Mouse (Mus musculus) forebrain, embryonic 10.5 days (tissue): ENCODE results near the gene Nptxr. TPM values are rescaled to one million over a fixed set of nuclear protein-coding genes. Genes with fewer than 3 reads are reported as not detected.
A peak's percentile ranks its signal among the peaks of the same experiment; 100 is the strongest.

ENCODE experiments used
- DNase-seq: peaks from one replicate; pipeline ENCODE4 v3.0.0-alpha.2; 2017; ENCODE audit warnings: low spot score; ENCODE audit errors: extremely low spot score
- H3K27ac ChIP-seq: fragments of 300-500 bp; sonication (generic); 2 replicates; pipeline ENCODE4 v1.5.1; 2016; ENCODE audit warnings: mild to moderate bottlenecking
- H3K27me3 ChIP-seq: fragments of 300-500 bp; sonication (generic); 2 replicates; pipeline ENCODE4 v1.6.1; 2016; ENCODE audit warnings: mild to moderate bottlenecking; ENCODE audit not compliant: poor library complexity, severe bottlenecking
- H3K36me3 ChIP-seq: fragments of 300-500 bp; sonication (generic); replicated peaks from 2 replicates; pipeline ENCODE4 v1.6.1; 2016; ENCODE audit warnings: mild to moderate bottlenecking, moderate library complexity
- H3K4me1 ChIP-seq: fragments of 300-500 bp; sonication (generic); 2 replicates; pipeline ENCODE4 v1.6.1; 2016
- H3K4me3 ChIP-seq: fragments of 300-500 bp; sonication (generic); 2 replicates; pipeline ENCODE4 v1.5.1; 2016; ENCODE audit warnings: mild to moderate bottlenecking, moderate library complexity
- H3K9me3 ChIP-seq: fragments of 300-500 bp; sonication (generic); 2 replicates; pipeline ENCODE4 v1.6.1; 2016; ENCODE audit warnings: mild to moderate bottlenecking, moderate library complexity
- WGBS: fragments of 180-500 bp; shearing (Covaris S2); methylation state at CpG from one replicate; pipeline ENCODE4 v1.1.7; 2016; 5-methylcytosine and 5-hydroxymethylcytosine counted together
- polyA plus RNA-seq: library from polyadenylated mRNA; unstranded; fragments of >200 nt; fragmentation: Nextera tagmentation; extraction: Ambion mirVana; gene quantifications from 2 replicates; pipeline ENCODE4 v1.2.1, GENCODE M21; 2016

Nptxr gene
- 1.6 and 1.7 TPM in 2 replicates for polyA plus RNA-seq

GRCm38 (mm10) chr15:79804352-79805071 lies at the start of gene Nptxr:
Gene Nptxr, minus strand, starts transcription at chr15:79804766.
- DNase-seq, result peak; percentile 53
- peak within 1 kb of the TSS; percentile 79 for H3K27ac ChIP-seq
- peak within 1 kb of the TSS; percentile 73 for H3K4me3 ChIP-seq
- H3K4me1 ChIP-seq, result peaks cover 20% of the 10 kb centered on the region
- peaks cover 91% of the 10 kb centered on the region for H3K27me3 ChIP-seq
- no peaks in the 10 kb centered on the region for H3K36me3 ChIP-seq
- under 1% methylated on average over 90 of the region's 91 CpGs for WGBS
- H3K9me3 ChIP-seq, result no peaks in the 10 kb centered on the region

- Histone ChIP-seq H3K36me3 (no peaks in the 10 kb centered on the region), H3K27ac (no peak overlapping the region), H3K9me3 (peaks cover 7% of the 10 kb centered on the region; the same call in 1 of the 2 replicates), H3K4me3 (no peak overlapping the region), H3K27me3 (peaks cover 11% of the 10 kb centered on the region; the same call in 1 of the 2 replicates), H3K4me1 (peaks cover 12% of the 10 kb centered on the region)
- WGBS, result 92% methylated on average over 2 of the region's 2 CpGs
- no peak for DNase-seq
These were observed 45.6 kb upstream of the Nptxr start for GRCm38 (mm10) chr15:79850143-79850542.

- no peak overlapping the region for H3K4me3 ChIP-seq
- H3K36me3 ChIP-seq, result no peaks in the 10 kb centered on the region
- H3K27me3 ChIP-seq, result peaks cover 11% of the 10 kb centered on the region; the same call in 1 of the 2 replicates
- H3K9me3 ChIP-seq, result peaks cover 7% of the 10 kb centered on the region; the same call in 1 of the 2 replicates
- DNase-seq, result no peak
- 25% methylated on average over 5 of the region's 5 CpGs for WGBS
- no peak overlapping the region for H3K27ac ChIP-seq
- H3K4me1 ChIP-seq, result peaks cover 12% of the 10 kb centered on the region
These were observed 42.5 kb upstream of the Nptxr start for GRCm38 (mm10) chr15:79847100-79847499.

- Histone ChIP-seq H3K4me3 (no peak overlapping the region), H3K27me3 (peaks cover 11% of the 10 kb centered on the region; the same call in 1 of the 2 replicates), H3K4me1 (peaks cover 12% of the 10 kb centered on the region), H3K36me3 (no peaks in the 10 kb centered on the region), H3K27ac (no peak overlapping the region), H3K9me3 (peaks cover 7% of the 10 kb centered on the region; the same call in 1 of the 2 replicates)
- 79% methylated on average over 4 of the region's 4 CpGs for WGBS
- DNase-seq, result no peak
These were observed 41.4 kb upstream of the Nptxr start for GRCm38 (mm10) chr15:79845986-79846385.

- DNase-seq, result no peak
- Histone ChIP-seq H3K27me3 (peaks cover 11% of the 10 kb centered on the region; the same call in 1 of the 2 replicates), H3K4me1 (peaks cover 12% of the 10 kb centered on the region), H3K9me3 (no peaks in the 10 kb centered on the region), H3K36me3 (no peaks in the 10 kb centered on the region), H3K27ac (no peak overlapping the region), H3K4me3 (no peak overlapping the region)
- 83% methylated on average over 3 of the region's 3 CpGs for WGBS
These were observed 38.4 kb upstream of the Nptxr start for GRCm38 (mm10) chr15:79842985-79843384.

GRCm38 (mm10) chr15:79840281-79840680 lies 35.7 kb upstream of the Nptxr start:
- H3K4me3 ChIP-seq, result no peak overlapping the region
- H3K9me3 ChIP-seq, result no peaks in the 10 kb centered on the region
- peaks cover 7% of the 10 kb centered on the region for H3K4me1 ChIP-seq
- H3K36me3 ChIP-seq, result no peaks in the 10 kb centered on the region
- 76% methylated on average over 2 of the region's 2 CpGs for WGBS
- H3K27ac ChIP-seq, result no peak overlapping the region
- no peaks in the 10 kb centered on the region for H3K27me3 ChIP-seq
- no peak for DNase-seq

GRCm38 (mm10) chr15:79834881-79835260 lies 30.3 kb upstream of the Nptxr start:
- H3K4me3 ChIP-seq, result peak overlapping the region; percentile 69
- peak overlapping the region; percentile 97 for H3K27ac ChIP-seq
- H3K4me1 ChIP-seq, result peaks cover 50% of the 10 kb centered on the region
- no peaks in the 10 kb centered on the region for H3K9me3 ChIP-seq
- peaks cover 11% of the 10 kb centered on the region for H3K36me3 ChIP-seq
- WGBS, result 56% methylated on average over 9 of the region's 9 CpGs
- no peaks in the 10 kb centered on the region for H3K27me3 ChIP-seq
- DNase-seq, result no peak

GRCm38 (mm10) chr15:79834130-79834880 lies 29.7 kb upstream of the Nptxr start, which contains the start of the genes Npcd and Cbx6:
Gene Npcd, minus strand, starts transcription at chr15:79834237.
Gene Cbx6, minus strand, starts transcription at chr15:79834688.
- no peaks in the 10 kb centered on the region for H3K9me3 ChIP-seq
- H3K4me3 ChIP-seq, result peak within 1 kb of the TSS; percentile 69
- peak within 1 kb of the TSS; percentile 97 for H3K27ac ChIP-seq
- under 1% methylated on average over 58 of the region's 58 CpGs for WGBS
- H3K4me1 ChIP-seq, result peaks cover 56% of the 10 kb centered on the region
- H3K36me3 ChIP-seq, result peaks cover 15% of the 10 kb centered on the region
- DNase-seq, result peak; percentile 96
- H3K27me3 ChIP-seq, result no peaks in the 10 kb centered on the region

- WGBS, result 1% methylated on average over 41 of the region's 41 CpGs
- peaks cover 24% of the 10 kb centered on the region for H3K36me3 ChIP-seq
- H3K27me3 ChIP-seq, result no peaks in the 10 kb centered on the region
- H3K4me3 ChIP-seq, result peak overlapping the region; percentile 69
- peak; percentile 38 for DNase-seq
- H3K9me3 ChIP-seq, result no peaks in the 10 kb centered on the region
- peaks cover 65% of the 10 kb centered on the region for H3K4me1 ChIP-seq
- peak overlapping the region; percentile 97 for H3K27ac ChIP-seq
These were observed 28.9 kb upstream of the Nptxr start for GRCm38 (mm10) chr15:79833251-79834050.

GRCm38 (mm10) chr15:79832064-79832900 lies 27.7 kb upstream of the Nptxr start:
- peaks cover 36% of the 10 kb centered on the region for H3K36me3 ChIP-seq
- H3K4me1 ChIP-seq, result peaks cover 72% of the 10 kb centered on the region
- peak overlapping the region; percentile 97 for H3K27ac ChIP-seq
- H3K27me3 ChIP-seq, result no peaks in the 10 kb centered on the region
- H3K4me3 ChIP-seq, result peak overlapping the region; percentile 69
- no peaks in the 10 kb centered on the region for H3K9me3 ChIP-seq
- 27% methylated on average over 18 of the region's 18 CpGs for WGBS
- DNase-seq, result peak; percentile 80

- peak; percentile 76 for DNase-seq
- H3K36me3 ChIP-seq, result peaks cover 51% of the 10 kb centered on the region
- H3K4me1 ChIP-seq, result peaks cover 78% of the 10 kb centered on the region
- H3K9me3 ChIP-seq, result no peaks in the 10 kb centered on the region
- WGBS, result 19% methylated on average over 4 of the region's 4 CpGs
- H3K4me3 ChIP-seq, result no peak overlapping the region
- no peaks in the 10 kb centered on the region for H3K27me3 ChIP-seq
- no peak overlapping the region for H3K27ac ChIP-seq
These were observed 25.8 kb upstream of the Nptxr start for GRCm38 (mm10) chr15:79830388-79830787.
